Mouse (Mus musculus) erythroblast, adult 5-6 weeks (primary cell): ENCODE results near the gene Limd1. TPM values are rescaled to one million over a fixed set of nuclear protein-coding genes. Genes with fewer than 3 reads are reported as not detected.

Source experiments
- ATAC-seq: replicated peaks from 2 replicates; pipeline ENCODE4 v1.8.0; 2016; ENCODE audit warnings: moderate number of reproducible peaks, mild to moderate bottlenecking, moderate TSS enrichment, inconsistent platforms; ENCODE audit not compliant: poor library complexity, low FRiP score, severe bottlenecking
- total RNA-seq, 2 experiments: library from RNA; stranded (forward) in 1 of 2; stranded (reverse) in 1 of 2; fragments of 150-400 nt in 1 of 2; fragments of 200-764, 138-1000 nt in 1 of 2; gene quantifications; 2 replicates each; pipeline versions ENCODE4 v1.2.3 to v1.2.4; 2015 to 2017; ENCODE audit warnings: low replicate concordance in 2 of 2

The Limd1 gene
- total RNA-seq, 2 experiments from 2014 or later: 14.1 to 19.2 TPM

DNA sequence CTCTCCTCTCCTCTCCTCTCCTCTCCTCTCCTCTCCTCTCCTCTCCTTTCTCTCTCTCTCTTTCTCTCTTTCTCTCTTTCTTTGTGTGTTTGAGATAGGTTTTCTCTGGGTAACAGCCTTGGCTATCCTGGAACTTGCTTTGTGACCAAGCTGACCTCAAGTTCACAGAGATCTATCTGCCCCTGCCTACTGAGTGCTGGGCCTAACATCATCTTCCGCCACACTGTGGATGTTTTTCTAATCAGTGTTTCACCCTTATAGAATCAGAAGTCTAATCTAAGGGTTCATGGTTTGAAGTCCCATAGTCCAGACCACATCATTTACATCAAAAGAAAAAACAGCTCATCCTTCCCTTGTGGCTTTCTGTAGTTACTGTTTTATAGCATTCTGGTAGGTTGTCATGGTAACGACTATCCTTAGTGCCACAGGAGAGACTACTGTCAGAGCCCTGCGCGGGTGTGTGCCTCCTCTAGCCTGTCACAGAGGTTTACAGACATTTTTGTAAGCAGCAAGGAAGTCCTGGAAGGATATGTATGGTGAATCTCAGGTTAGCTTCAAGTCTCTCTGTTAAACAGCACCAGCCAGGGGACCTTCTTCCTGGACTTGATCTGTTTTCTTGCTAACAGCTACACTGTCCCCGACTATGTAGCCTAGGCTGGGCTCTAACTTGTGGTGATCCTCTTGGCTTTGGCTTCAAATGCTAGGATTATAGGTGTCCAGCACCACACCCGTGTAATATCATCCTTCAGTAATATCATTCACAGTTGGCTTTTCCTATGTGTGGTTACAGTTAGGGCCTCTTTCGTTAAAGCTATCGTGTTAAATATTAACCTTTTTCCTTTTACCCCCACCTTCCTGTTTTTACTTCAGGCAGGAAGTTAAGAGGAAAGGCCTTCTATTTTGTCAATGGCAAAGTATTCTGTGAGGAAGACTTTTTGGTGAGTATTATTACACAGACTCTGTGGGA, 31.4 kb downstream of the Limd1 start:
- no peak for ATAC-seq

DNA sequence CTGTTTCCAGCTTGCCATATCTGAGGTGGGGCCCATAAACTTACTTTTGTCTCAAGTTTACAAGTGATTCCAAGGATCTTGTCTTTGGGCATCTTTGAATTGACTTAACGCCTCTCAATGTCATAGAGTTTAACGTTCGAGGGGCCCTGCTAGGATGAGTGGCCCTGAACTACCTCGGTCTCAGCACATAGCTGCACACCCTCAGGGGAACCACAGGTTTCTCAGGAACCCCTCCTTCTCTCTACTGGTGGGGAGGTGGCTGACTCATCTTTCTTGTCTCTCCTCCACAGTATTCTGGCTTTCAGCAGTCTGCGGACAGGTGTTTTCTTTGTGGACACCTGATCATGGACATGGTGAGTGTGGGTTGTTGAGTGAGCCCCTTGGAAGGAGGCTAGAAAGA, 32.4 kb downstream of the Limd1 start:
- ATAC-seq: no peak

DNA sequence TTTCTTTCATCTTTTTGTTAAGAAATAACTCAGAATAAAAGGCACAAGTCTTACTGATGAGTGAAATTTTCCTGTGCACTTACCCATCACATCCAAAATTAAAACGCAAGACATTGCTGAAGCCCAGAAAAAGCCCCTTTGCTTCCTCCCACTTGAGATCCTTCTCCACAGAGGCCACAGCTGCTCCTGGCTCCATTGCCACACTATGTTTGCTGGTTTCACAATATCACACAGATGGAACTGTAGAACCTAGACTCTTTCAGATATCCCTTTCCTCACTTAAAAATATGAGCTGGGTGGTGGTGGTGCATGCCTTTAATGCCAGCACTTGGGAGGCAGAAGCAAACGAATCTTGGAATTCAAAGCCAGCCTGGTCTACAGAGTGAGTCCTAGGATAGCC, 34.0 kb downstream of the Limd1 start:
- ATAC-seq: no peak

DNA sequence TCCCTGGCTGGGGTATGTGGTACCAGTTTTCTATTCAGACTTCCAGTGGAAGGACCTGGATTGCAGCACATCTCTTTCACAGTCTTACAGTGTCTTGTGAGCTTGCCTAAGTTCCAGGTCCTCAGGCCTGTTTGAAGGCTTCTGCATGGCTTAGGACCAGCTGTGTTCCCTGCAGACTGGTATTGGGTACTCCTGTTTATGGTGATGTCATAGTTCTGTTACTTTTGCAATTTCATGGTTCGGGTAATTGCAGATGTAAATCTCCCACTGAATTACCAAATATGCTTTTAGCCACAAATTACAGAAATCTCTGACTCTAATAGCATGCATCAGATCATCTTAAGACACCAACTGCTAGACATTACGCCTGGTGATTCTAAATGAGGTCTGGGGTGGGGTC, 36.6 kb downstream of the Limd1 start:
- ATAC-seq: no peak

DNA sequence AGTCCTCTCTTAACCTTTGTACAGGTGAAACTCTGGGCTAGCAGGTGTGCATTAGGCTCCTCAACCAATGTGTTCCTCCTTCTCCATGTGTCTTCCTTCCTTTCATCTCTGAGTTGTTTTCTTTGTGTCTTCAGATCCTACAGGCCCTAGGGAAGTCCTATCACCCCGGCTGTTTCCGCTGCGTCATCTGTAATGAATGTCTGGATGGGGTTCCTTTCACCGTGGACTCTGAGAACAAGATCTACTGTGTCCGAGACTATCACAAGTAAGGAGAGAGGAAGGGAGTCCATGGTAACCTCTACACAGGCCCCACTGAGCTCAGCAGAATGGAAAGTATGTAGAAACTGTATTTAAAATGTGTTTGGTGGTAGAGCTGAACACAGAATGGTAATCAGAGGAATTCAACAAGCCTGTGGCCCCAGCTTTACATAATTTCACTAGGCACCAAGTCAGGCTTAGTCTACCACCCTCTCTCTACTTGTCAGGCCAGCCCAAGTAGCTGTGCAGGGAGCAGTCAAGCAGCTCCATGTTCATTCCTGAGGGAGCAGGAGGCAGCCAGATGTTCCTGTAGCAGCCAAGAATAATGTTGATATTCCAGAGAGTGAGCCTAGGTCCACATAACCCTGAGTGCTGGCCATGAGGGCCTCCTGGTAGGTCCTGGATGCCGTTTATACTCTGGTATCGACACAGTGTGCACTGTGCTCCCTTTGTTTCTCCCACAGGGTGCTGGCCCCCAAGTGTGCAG, 38.3 kb downstream of the Limd1 start:
- ATAC-seq: no peak

DNA sequence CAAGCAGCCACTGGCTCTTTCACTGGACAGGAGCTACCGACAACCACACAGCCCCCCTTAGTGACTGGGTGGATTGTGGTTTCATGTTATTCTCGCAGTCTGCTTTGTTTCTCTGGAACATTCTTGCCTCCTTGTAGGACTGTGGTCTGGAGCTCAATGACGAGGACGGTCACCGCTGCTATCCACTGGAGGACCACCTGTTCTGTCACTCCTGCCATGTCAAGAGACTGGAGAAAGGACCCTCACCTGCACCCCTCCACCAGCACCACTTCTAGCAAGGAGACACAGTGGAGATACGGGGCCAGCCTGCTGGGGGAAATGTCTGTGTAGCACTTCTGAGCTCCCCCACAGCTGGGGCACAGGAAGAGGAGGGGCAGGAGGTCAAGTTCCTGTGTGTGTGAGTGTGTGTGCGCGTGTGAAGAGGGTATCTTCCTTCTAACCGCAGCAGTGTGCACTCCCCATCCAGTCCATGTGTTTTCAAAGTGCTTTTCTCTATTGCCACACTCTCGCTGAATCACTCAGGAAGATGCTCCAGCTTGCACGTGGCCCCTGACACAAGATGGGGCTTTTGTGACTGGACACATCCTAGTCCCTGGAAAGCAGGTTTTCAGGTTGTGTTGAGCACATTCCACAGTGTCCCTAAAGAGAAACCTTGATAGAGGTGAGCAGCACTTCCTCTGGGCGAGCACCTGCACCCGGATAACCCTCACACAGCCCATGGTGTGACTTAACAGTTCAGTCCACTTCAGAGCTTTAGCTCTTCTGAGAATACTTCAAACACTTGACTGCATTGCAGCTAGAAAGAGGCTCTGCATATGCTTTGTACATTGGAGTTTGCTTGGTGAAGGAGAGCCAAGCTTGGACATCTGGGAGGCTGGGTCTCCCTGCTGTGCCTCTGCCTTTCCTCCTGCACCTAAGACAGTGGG, 40.7 kb downstream of the Limd1 start:
- no peak for ATAC-seq

DNA sequence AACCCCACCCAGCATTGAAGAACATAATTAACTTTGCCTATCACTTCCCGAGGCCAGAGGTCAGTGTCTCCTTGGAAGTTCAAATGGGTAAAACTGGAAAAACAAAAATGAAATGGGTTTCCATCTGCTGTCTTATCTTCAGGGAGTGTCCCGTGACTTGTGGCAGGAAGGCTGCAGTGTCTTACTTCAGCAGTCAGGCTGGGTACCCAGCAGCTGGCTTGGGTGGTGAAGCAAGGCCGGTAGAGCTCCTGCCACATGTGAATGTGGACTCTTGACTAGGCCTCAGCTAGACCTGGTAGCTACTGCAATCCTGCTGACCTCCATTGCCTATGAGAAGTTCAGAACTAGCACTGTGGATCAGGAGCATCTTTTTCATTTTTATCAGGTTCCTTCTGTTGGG, 42.2 kb downstream of the Limd1 start:
- no peak for ATAC-seq

DNA sequence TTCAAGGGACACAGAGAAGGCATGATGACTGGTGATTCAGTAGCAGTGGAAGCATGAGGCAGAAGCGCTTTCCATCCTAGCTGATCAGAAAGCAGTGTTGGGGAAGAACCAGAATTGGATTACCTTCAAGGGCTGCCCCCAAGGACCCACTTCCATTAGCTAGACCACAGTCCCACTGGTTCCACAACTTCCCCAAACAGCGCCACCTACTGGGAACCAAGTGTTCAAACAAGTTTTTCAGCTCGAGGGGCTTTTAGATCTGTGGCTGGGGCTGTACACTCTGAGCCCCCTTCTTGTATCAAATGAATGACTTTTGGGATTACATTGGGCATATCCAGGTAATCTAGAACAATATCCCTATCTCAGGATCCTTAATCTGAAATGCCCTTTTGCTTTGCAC, 45.2 kb downstream of the Limd1 start:
- ATAC-seq: 0 out of 2 replicates have a peak, but pooled peaks have one; percentile 40

DNA sequence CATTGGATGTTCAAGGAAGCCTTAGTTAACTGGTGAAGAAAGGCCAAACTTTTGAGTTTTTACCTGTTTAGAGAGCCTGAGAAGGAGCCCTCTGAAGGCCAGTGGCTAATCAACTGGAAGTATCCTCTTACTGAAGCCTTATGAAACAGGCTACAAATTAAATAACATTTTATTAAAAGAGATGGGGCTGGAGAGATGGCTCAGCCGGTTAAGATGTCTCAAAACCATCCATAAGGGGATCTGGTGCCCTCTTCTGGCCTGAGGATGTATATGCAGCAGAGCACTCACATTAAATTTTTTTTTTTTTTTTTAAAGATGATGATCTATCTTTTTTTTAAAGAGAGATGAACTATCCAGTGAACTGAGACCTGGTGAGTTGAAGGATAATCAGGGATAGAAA, 46.6 kb downstream of the Limd1 start:
- 0 out of 2 replicates have a peak, but pooled peaks have one; percentile 16 for ATAC-seq

DNA sequence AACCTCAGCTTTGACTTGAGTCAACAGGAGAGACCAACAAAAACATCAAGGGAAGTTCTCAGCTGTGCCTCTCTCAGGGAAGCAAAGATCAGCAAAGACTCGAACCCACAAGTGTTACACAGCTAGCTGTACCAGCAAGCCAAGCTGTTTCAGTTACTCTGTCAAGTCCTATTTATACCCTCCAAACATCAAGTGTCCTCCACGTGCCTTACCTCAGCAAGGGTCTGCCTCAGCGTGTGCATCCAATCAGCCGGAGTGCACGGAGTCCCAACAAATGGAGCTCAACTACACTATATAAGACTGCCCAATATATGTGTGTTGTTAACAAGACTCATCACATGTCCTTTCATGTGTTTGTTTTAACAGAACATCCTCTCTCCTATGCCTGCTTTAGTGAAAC, 48.0 kb downstream of the Limd1 start:
- ATAC-seq: no peak

DNA sequence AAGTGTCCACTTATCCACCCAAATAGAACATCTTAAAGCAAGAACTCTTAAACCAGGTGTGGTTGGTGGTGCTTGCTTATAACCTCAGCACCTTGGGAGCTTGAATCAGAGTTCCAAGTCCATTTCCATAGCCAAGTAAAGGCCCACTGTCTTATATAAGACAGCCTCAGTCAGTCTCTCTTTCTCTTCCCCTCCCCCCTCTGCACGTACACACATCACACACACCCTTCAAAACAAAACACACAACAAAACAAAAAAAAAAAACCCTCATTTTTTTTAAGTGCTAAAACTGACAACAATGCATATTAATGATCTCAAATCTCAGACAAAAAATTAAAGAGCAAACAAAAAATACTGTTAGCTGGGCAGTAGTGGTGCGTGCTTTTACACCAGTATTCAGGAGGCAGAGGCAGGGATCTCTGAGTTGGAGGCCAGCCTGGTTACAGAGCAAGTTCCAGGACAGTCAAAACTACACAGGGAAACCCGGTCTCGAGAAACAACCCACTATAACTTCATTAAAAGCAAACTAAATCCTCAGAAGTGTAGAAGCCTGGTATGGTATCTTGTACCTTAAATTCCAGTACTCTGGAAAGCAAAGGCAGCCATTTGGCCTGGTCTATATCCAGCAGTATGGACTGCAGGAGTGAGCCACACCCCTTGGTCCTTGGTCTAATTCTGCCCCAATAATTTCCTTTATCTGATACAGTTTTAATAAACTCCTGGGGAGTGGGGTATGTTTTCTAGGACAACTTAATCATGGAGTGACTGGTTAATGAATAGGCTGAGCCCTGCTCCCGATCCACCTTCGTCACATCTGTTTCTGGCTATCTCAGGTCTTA, 49.8 kb downstream of the Limd1 start:
- ATAC-seq: peak; percentile 8

DNA sequence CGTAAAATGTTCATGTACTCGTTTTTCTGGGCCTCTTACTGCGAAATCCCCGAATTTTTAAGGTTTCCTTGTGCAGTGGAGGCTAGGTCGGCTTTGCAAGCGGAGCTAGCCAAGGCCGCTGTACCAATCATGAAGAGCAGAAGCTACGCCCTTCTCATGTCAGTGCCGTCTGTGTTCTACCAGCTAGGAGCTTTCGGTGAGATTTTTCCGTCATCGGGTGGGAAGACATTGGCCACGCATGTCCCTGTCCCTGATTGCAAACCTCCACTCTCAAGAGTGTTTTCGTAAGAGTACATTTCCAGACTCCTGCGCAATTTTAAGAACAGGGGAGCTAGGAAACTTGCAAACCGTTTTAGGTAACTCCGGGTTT, 50.4 kb downstream of the Limd1 start:
- peak; percentile 64 for ATAC-seq

DNA sequence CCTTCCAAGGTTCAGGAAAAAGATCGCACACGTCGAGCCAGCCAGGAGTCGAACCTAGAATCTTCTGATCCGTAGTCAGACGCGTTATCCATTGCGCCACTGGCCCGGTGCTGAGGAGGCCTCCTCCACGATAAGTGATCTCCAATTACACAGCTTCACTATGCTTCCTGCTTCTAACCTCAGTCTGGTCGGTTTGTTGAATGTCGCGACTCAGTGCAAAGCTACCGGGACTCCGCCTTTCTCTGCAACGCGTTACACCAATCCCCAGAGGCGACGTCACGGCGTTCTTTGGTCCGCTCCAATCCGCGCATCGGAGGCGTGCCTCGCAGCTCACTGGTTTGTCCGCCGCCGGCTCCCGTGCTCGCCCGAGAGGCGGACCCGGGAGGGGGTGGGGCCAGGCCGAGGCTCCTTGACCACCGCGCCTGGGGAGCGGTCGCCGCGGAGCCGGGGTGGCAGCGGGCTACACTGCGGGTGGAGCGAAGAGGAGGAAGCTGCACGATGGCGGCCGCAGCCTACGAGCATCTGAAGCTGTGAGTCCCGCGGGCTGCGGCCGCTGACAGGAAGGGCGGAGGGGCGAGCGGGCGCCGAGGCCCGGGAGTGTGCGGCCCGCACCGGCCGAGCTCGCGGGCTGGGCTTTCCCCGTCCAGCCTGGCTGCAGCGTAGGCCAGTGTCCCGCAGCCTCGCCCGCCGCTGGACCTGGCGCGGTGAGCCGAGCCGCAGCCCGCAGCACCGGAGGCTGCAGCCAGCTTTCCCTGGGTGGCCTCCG, 51.1 kb downstream of the Limd1 start, which contains the start of gene Sacm1l:
Gene Sacm1l (plus strand): TSS at position 368 of the 766 bp plus-strand sequence.
- ATAC-seq: peak; percentile 88

DNA sequence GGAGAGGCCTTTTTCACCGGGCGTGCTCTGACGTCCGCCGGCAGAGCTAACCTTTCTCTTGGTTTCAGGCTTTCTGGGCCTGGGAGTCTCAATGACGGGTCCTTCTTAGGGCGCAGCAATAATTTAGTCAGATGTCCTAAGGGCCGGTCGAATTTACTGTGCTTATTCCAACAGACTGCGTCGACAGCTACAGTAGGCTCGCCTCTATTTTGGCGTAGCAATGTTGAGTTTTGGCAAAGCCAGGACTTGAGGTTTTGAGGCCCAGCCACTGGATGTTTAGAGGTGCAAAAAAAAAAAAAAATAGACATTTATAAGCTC, 51.6 kb downstream of the Limd1 start:
- peak; percentile 9 for ATAC-seq

DNA sequence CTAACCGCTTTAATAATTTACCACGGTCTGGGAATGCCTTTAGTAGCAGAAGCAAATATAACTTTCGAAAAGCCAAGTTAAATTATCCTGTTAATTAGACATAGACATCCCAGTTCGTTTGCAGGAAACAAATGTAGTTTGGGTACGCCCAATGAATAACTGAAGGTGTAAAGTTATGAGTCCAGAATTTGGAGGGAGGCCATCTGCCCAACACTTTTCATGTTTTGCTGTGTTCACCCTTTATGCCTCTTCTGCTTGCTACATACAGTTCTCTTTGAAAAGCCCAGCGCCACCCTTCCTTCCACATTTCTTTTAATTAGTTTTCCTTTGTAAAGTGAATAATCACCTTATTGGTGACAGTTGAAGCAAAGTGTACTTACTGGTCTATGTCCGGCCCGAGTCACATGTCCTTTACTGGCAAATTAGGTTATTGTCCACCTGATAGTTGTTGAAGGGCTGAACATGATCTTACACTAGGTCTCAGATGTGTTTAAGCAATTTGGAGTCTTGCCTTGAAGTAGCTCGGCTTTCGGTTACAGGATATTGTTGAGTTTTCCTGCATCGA, 52.1 kb downstream of the Limd1 start:
- no peak for ATAC-seq

DNA sequence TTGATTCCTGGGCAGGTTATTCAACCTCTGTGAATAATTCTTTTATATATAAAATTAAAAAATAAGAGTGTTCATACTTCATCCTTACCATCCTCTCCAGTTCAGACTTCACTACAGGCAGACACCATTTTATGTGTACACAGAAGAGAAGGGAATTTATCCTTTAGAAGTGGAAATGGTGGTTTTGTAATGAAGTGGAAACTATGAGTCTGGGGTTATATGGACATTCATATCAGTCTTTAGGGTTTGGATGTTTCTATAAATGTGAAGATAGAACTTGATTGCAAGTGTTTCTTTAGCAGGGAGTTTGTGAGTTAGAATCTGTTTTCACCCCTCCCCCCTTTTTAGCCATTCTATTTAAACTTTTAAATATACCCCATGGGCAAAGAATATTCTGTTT, 52.7 kb downstream of the Limd1 start:
- ATAC-seq: no peak

DNA sequence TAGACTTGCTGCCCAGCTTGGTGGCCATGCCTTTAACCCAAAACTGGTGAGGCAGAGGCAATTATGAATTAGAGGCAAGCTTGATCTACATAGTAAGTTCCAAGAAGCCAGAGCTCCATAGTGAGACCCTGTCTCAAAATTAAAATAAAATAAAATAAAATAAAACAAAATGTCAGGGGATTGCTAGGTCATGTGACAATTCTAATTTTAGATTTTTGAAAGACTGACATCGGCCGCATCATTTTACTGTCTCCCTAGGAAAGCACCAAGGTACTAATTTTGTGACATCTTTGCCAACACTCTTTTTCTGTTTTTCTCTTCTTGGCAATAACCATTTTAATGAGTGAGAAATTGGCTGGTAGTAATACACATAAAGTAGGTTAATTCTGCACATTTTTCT, 58.1 kb downstream of the Limd1 start:
- no peak for ATAC-seq

DNA sequence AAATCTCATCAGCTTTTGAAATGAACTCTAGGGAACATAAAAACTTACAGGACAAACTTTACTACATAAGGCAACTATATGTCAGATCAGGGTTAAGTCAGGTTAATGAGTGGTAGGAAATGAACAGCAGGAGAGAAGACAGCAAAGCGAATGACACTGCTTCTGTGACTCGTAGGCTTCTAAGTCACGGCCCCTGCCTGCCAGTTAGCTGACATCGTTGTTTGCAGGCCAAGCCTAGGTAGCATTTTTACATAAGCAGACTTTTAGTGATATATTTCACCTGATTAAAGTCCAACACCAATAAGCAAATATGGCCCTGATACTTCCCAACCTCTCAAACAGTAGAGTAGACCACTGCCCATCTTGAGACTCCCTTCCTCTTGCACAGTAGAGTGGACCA, 59.7 kb downstream of the Limd1 start:
- no peak for ATAC-seq
